Mouse (Mus musculus): ENCODE measurements around the gene Adgrg3.

Adgrg3 gene

GRCm38 (mm10) chr8:94992996-94993724, 24.3 kb upstream of the Adgrg3 start:
- DNase-seq (ENCODE audit: low spot score): peak; percentile 63

- DNase-seq (ENCODE audit: low spot score): no peak
Observed at GRCm38 (mm10) chr8:94994006-94994405, 23.5 kb upstream of the Adgrg3 start.

- DNase-seq (ENCODE audit: low spot score): no peak
Observed at GRCm38 (mm10) chr8:94994510-94994909, 23.0 kb upstream of the Adgrg3 start.

GRCm38 (mm10) chr8:94995336-94995893, 22.1 kb upstream of the Adgrg3 start:
- DNase-seq (ENCODE audit: low spot score): no peak

GRCm38 (mm10) chr8:94996037-94996436, 21.5 kb upstream of the Adgrg3 start:
- no peak for DNase-seq (ENCODE audit: low spot score)

- DNase-seq (ENCODE audit: low spot score): no peak
Observed at GRCm38 (mm10) chr8:94996899-94997856, 20.3 kb upstream of the Adgrg3 start.

GRCm38 (mm10) chr8:94997857-94998243, 19.6 kb upstream of the Adgrg3 start:
- DNase-seq (ENCODE audit: low spot score): no peak

GRCm38 (mm10) chr8:94998431-94998830, 19.1 kb upstream of the Adgrg3 start:
- no peak for DNase-seq (ENCODE audit: low spot score)

GRCm38 (mm10) chr8:94999004-94999403, 18.5 kb upstream of the Adgrg3 start:
- no peak for DNase-seq (ENCODE audit: low spot score)

- DNase-seq (ENCODE audit: low spot score): no peak
Observed at GRCm38 (mm10) chr8:94999956-95000355, 17.5 kb upstream of the Adgrg3 start.

GRCm38 (mm10) chr8:95000684-95001083, 16.8 kb upstream of the Adgrg3 start:
- peak; percentile 26 for DNase-seq (ENCODE audit: low spot score)

GRCm38 (mm10) chr8:95001165-95001564, 16.3 kb upstream of the Adgrg3 start:
- DNase-seq (ENCODE audit: low spot score): no peak

GRCm38 (mm10) chr8:95001655-95002054, 15.8 kb upstream of the Adgrg3 start:
- DNase-seq (ENCODE audit: low spot score): peak; percentile 83

- no peak for DNase-seq (ENCODE audit: low spot score)
Observed at GRCm38 (mm10) chr8:95002089-95002655, 15.3 kb upstream of the Adgrg3 start.

- no peak for DNase-seq (ENCODE audit: low spot score)
Observed at GRCm38 (mm10) chr8:95012442-95012919, 5.0 kb upstream of the Adgrg3 start.

GRCm38 (mm10) chr8:95015866-95016265, 1.6 kb upstream of the Adgrg3 start:
- no peak for DNase-seq (ENCODE audit: low spot score)

- no peak for DNase-seq (ENCODE audit: low spot score)
Observed at GRCm38 (mm10) chr8:95016684-95017083, 808 bp upstream of the Adgrg3 start.

- no peak for DNase-seq (ENCODE audit: low spot score)
Observed at GRCm38 (mm10) chr8:95017969-95018635, 610 bp downstream of the Adgrg3 start.

- no peak for DNase-seq (ENCODE audit: low spot score)
Observed at GRCm38 (mm10) chr8:95020293-95020777, 2.8 kb downstream of the Adgrg3 start.

- DNase-seq (ENCODE audit: low spot score): no peak
Observed at GRCm38 (mm10) chr8:95020821-95021220, 3.3 kb downstream of the Adgrg3 start.

GRCm38 (mm10) chr8:95023201-95023600, 5.7 kb downstream of the Adgrg3 start:
- DNase-seq (ENCODE audit: low spot score): no peak

Data from adipocyte (in vitro differentiated cells).